Mouse (Mus musculus): ENCODE data around the gene Ubac1.

DNA sequence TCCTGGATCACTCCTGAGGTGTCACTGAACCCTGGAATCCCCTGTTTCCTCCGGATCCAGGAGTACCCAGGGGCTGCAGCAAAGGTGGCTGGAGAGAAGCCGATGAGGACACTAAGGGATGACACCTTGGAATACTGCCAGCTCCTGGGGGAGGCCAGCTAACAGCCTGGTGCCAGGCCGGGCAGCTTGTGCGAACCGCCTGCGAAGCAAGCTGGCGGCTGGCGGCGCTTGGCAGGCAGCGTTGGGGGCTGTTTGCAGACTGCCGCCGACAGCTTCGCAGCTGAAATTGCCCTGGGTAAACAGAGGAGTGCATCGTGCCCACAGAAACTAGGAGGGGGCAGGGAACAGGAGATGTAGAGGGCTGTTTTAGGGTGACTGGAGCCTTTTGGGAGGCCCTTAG, 18.4 kb upstream of the Ubac1 start:
- TF ChIP-seq CTCF (IDR thresholded peaks at IDR 0.05; ENCODE audit: low read depth, low read length) (no peak), POLR2A (IDR thresholded peaks at IDR 0.05; ENCODE audit: extremely low read depth, insufficient read depth, low read length) (no peak)

Measured in liver, adult 2 months (tissue).